Comparison of ENCODE assay signal across 7 mouse cellular contexts in the genomic region with DNA sequence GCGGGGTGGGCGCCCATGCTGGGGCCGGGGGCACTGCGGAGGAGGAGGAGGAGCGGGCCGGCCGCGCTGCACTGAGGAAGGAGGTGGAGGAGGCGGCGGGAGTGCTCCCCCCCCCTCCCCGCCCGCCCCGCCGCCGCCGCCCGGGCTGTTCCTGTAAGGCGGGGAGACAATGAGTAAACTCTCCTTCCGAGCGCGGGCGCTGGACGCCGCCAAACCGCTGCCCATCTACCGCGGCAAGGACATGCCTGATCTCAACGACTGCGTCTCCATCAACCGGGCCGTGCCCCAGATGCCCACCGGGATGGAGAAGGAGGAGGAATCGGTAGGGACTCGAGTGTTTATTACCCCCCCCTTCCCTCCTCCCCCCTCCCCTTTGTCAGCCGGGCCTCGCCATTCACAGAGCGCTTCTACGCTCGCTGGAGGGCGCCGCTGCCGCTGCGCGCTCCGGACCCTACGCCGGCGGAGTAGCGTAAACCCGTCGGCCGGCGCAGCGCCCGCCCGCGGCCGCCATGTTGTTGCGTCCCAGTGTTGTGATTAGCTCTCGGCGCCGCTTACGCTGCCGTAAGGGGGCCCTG. TPM values are rescaled to one million over a fixed set of nuclear protein-coding genes. Genes with fewer than 3 reads are reported as not detected.
DNase-seq lines count a peak whose midpoint lies in the region; ATAC-seq and TF ChIP-seq lines count a peak whose summit lies in the region.

No protein-coding gene starts in this region.

- H3K4me2 ChIP-seq in intestine, postnatal 0 days (replicated peaks; ENCODE audit: low read depth), result peak overlapping the region; percentile 97
- H3K4me2 ChIP-seq in midbrain, embryonic 12.5 days (replicated peaks), result peak overlapping the region; percentile 67

- intact Hi-C loops in left cerebral cortex, postnatal 4 days (cut with DNase I), result loop anchor here (2.0 to 5.0 kb wide), 2 partner anchors 169 to 281 kb away; no protein-coding TSS in a partner anchor

- no peaks in the 10 kb centered on the region for H3K9me3 ChIP-seq in embryonic facial prominence, embryonic 10.5 days
- H3K9me3 ChIP-seq in intestine, postnatal 0 days (ENCODE audit: control insufficient read depth), result no peaks in the 10 kb centered on the region
- H3K9me3 ChIP-seq in midbrain, embryonic 12.5 days, result no peaks in the 10 kb centered on the region

- DNase-seq in adrenal gland, postnatal 14 days, result peak; percentile 96
- peak; percentile 95 for DNase-seq in embryonic facial prominence, embryonic 10.5 days (ENCODE audit: low spot score)
- peak; percentile 58 for DNase-seq in gonadal fat pad, adult 2 months (ENCODE audit: low read depth)
- peak; percentile 94 for DNase-seq in left cerebral cortex, postnatal 4 days
- peak; percentile 86 to 93 for DNase-seq in spleen, adult 18-20 months

- peak; percentile 60 for TF ChIP-seq CTCF in intestine, postnatal 0 days (IDR thresholded peaks at IDR 0.05; ENCODE audit: low read depth)

- peak; percentile 87 for ATAC-seq in intestine, postnatal 0 days
- peak; percentile 88 for ATAC-seq in midbrain, embryonic 12.5 days (ENCODE audit: low FRiP score, low read depth)

- H3K4me1 ChIP-seq in embryonic facial prominence, embryonic 10.5 days, result peaks cover 31% of the 10 kb centered on the region
- H3K4me1 ChIP-seq in intestine, postnatal 0 days (replicated peaks; ENCODE audit: control insufficient read depth, insufficient read depth, low read length), result no peaks in the 10 kb centered on the region
- H3K4me1 ChIP-seq in midbrain, embryonic 12.5 days, result peaks cover 20% of the 10 kb centered on the region; the same call in 1 of the 2 replicates

- H3K36me3 ChIP-seq in embryonic facial prominence, embryonic 10.5 days (replicated peaks), result no peaks in the 10 kb centered on the region
- H3K36me3 ChIP-seq in intestine, postnatal 0 days (ENCODE audit: control insufficient read depth, insufficient read depth), result no peaks in the 10 kb centered on the region
- H3K36me3 ChIP-seq in midbrain, embryonic 12.5 days, result no peaks in the 10 kb centered on the region

- peak overlapping the region; percentile 100 for H3K27ac ChIP-seq in embryonic facial prominence, embryonic 10.5 days (replicated peaks)
- peak overlapping the region; percentile 99 for H3K27ac ChIP-seq in intestine, postnatal 0 days (ENCODE audit: low read depth, low read length)
- peak overlapping the region; percentile 99 for H3K27ac ChIP-seq in midbrain, embryonic 12.5 days (replicated peaks)

- H3K27me3 ChIP-seq in embryonic facial prominence, embryonic 10.5 days (replicated peaks; ENCODE audit: low read depth, poor library complexity, severe bottlenecking), result no peaks in the 10 kb centered on the region
- H3K27me3 ChIP-seq in intestine, postnatal 0 days (replicated peaks; ENCODE audit: control insufficient read depth, insufficient read depth, low read length), result no peaks in the 10 kb centered on the region
- H3K27me3 ChIP-seq in midbrain, embryonic 12.5 days, result 0 out of 2 replicates have a peak, but pooled peaks cover 3% of the 10 kb centered on the region

- peak overlapping the region; percentile 98 for H3K4me3 ChIP-seq in embryonic facial prominence, embryonic 10.5 days
- H3K4me3 ChIP-seq in intestine, postnatal 0 days (ENCODE audit: low read depth, low read length), result peak overlapping the region; percentile 92
- H3K4me3 ChIP-seq in midbrain, embryonic 12.5 days, result peak overlapping the region; percentile 69

- under 1% methylated on average over 63 of the region's 64 CpGs for WGBS in embryonic facial prominence, embryonic 10.5 days
- under 1% methylated on average over 32 of the region's 64 CpGs for WGBS in intestine, postnatal 0 days
- WGBS in midbrain, embryonic 12.5 days, result under 1% methylated on average over 42 of the region's 64 CpGs

- peak overlapping the region; percentile 97 for H3K9ac ChIP-seq in intestine, postnatal 0 days (ENCODE audit: low read depth, low read length)
- H3K9ac ChIP-seq in midbrain, embryonic 12.5 days (replicated peaks), result peak overlapping the region; percentile 89

RNA-seq across cellular contexts. Expression of gene Epc2, which starts 0.4 kb away (rescaled TPM):
- total RNA-seq in adrenal gland, postnatal 14 days (2021), result 22.9 and 23.2 TPM in 2 replicates
- polyA plus RNA-seq in embryonic facial prominence, embryonic 10.5 days (2016; fragmentation: Nextera tagmentation; extraction: Ambion mirVana), result 7.3 and 8.0 TPM in 2 replicates
- polyA plus RNA-seq in gonadal fat pad, adult 2 months (2012; rRNA removed), result 8.7 and 9.0 TPM in 2 replicates
- 3.7 TPM in 2 replicates for polyA plus RNA-seq in intestine, postnatal 0 days (2015; fragmentation: Nextera tagmentation; extraction: Ambion mirVana)
- total RNA-seq in left cerebral cortex, postnatal 4 days (2021), result 10 to 100 TPM; 56.2 to 61.7 TPM
- polyA plus RNA-seq in midbrain, embryonic 12.5 days (2016; fragmentation: Nextera tagmentation; extraction: Ambion mirVana), result 14.5 and 14.9 TPM in 2 replicates

Comparison
In these comparisons a context has a peak if more than half of its experiments do, and no peak if none do; other contexts are left out.
1. Peak in every context shown above with its lines: DNase-seq, ATAC-seq, H3K4me3 ChIP-seq and H3K27ac ChIP-seq.